Comparison of ENCODE assay signal across 9 mouse cellular contexts in the genomic region with DNA sequence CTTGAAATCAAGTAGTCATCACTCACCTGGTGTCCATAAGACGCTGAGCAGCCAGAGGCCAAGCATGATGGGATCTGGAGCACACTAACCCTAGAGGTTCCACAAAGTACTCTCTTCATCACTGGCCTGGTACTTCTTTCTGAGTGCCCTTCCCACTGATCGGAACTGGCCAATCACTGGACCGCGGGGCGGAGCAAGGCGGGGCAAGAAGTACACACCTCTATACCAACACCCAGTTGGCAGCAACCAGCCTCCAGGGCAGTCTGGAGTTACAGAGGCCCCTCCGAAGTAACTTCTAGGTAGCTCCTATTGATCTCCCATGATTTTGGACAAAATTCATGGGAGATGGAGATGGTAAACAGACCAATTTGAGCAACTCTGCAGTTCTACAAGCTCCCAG. TPM values are rescaled to one million over a fixed set of nuclear protein-coding genes. Genes with fewer than 3 reads are reported as not detected.
DNase-seq lines count a peak whose midpoint lies in the region; ATAC-seq and TF ChIP-seq lines count a peak whose summit lies in the region.
"Had no signal": no experiment of that assay in that cellular context is flagged by ENCODE, and none has a peak within 500 bp of the region (broad histone marks: within the 10 kb centered on the region; RNA-seq: fewer than 3 reads in every experiment).

Adam8 (minus strand) TSS at position 157 of the 400 bp plus-strand sequence.

- H3K79me2 ChIP-seq in MEL (ENCODE audit: control insufficient read depth, insufficient read depth, low read length, poor library complexity): no peaks in the 10 kb centered on the region

- WGBS in intestine, embryonic 16.5 days: 21% methylated on average over 7 of the region's 7 CpGs
- WGBS in lung, postnatal 0 days: 28% methylated on average over 7 of the region's 7 CpGs
- WGBS in midbrain, embryonic 15.5 days: 32% methylated on average over 7 of the region's 7 CpGs

- no peak within 1 kb of the TSS for H3K27ac ChIP-seq in MEL (ENCODE audit: control insufficient read depth, low read depth, low read length)
- H3K27ac ChIP-seq in intestine, embryonic 16.5 days (ENCODE audit: low read length): no peak within 1 kb of the TSS
- H3K27ac ChIP-seq in lung, postnatal 0 days (ENCODE audit: low read length): no peak within 1 kb of the TSS
- no peak within 1 kb of the TSS for H3K27ac ChIP-seq in midbrain, embryonic 15.5 days
- H3K27ac ChIP-seq: embryonic facial prominence, embryonic 15.5 days had no signal

- H3K4me1 ChIP-seq in MEL (ENCODE audit: control insufficient read depth in 1 of 2, insufficient read depth in 2 of 2, low read length in 2 of 2): peaks cover 0 to 7% of the 10 kb centered on the region in 2 experiments; a peak in 2 of 4 replicates
- H3K4me1 ChIP-seq in intestine, embryonic 16.5 days (ENCODE audit: control insufficient read depth, insufficient read depth, low read length): peaks cover 3% of the 10 kb centered on the region; the same call in 1 of the 2 replicates
- H3K4me1 ChIP-seq in lung, postnatal 0 days (ENCODE audit: insufficient read depth, low read depth, low read length): no peaks in the 10 kb centered on the region
- no peaks in the 10 kb centered on the region for H3K4me1 ChIP-seq in midbrain, embryonic 15.5 days

- H3K27me3 ChIP-seq in MEL (ENCODE audit: control insufficient read depth in 1 of 2, insufficient read depth in 2 of 2, low read length in 2 of 2): no peaks in the 10 kb centered on the region
- H3K27me3 ChIP-seq in intestine, embryonic 16.5 days (replicated peaks; ENCODE audit: control insufficient read depth, insufficient read depth, low read length): no peaks in the 10 kb centered on the region
- no peaks in the 10 kb centered on the region for H3K27me3 ChIP-seq in lung, postnatal 0 days (replicated peaks; ENCODE audit: insufficient read depth, low read length)
- no peaks in the 10 kb centered on the region for H3K27me3 ChIP-seq in midbrain, embryonic 15.5 days (replicated peaks)
- H3K27me3 ChIP-seq: embryonic facial prominence, embryonic 15.5 days had no signal

- no peak within 1 kb of the TSS for H3K4me3 ChIP-seq in MEL (ENCODE audit: control insufficient read depth in 1 of 2, insufficient read depth in 1 of 2, low read depth in 2 of 2, low read length in 2 of 2)
- no peak within 1 kb of the TSS for H3K4me3 ChIP-seq in intestine, embryonic 16.5 days (ENCODE audit: low read length)
- no peak within 1 kb of the TSS for H3K4me3 ChIP-seq in lung, postnatal 0 days (ENCODE audit: low read depth, low read length)
- no peak within 1 kb of the TSS for H3K4me3 ChIP-seq in midbrain, embryonic 15.5 days
- H3K4me3 ChIP-seq: embryonic facial prominence, embryonic 15.5 days had no signal

- no peak for TF ChIP-seq POLR2A in MEL (IDR thresholded peaks at IDR 0.05; ENCODE audit: control insufficient read depth in 1 of 2, insufficient read depth in 1 of 2, low read depth in 1 of 2, low read length in 2 of 2, poor library complexity in 1 of 2)

- H3K9ac ChIP-seq in MEL (ENCODE audit: control insufficient read depth, low read depth, low read length, poor library complexity, severe bottlenecking): no peak within 1 kb of the TSS
- H3K9ac ChIP-seq in intestine, embryonic 16.5 days (ENCODE audit: low read depth, low read length): no peak within 1 kb of the TSS
- H3K9ac ChIP-seq in lung, postnatal 0 days (replicated peaks; ENCODE audit: low read depth): no peak within 1 kb of the TSS
- no peak within 1 kb of the TSS for H3K9ac ChIP-seq in midbrain, embryonic 15.5 days
- H3K9ac ChIP-seq: embryonic facial prominence, embryonic 15.5 days had no signal

- peak; percentile 50 for DNase-seq in adrenal gland, adult 2 months
- no peak for DNase-seq in adrenal gland, postnatal 4 days (ENCODE audit: low spot score in 2 of 2)
- peak; percentile 68 for DNase-seq in MEL (ENCODE audit: low read depth, low spot score)
- DNase-seq in lung, postnatal 0 days (ENCODE audit: low spot score): peak; percentile 55
- no peak for DNase-seq in urinary bladder, postnatal 36 days (ENCODE audit: low spot score in 2 of 2)

- peaks cover 0 to 5% of the 10 kb centered on the region in 2 experiments; a peak in 1 of 4 replicates for H3K36me3 ChIP-seq in MEL (ENCODE audit: control insufficient read depth in 1 of 2, insufficient read depth in 2 of 2, low read length in 2 of 2)
- H3K36me3 ChIP-seq in intestine, embryonic 16.5 days (ENCODE audit: control insufficient read depth, insufficient read depth, low read length): peaks cover 4% of the 10 kb centered on the region; the same call in 1 of the 2 replicates
- 0 out of 2 replicates have a peak, but pooled peaks cover 10% of the 10 kb centered on the region for H3K36me3 ChIP-seq in lung, postnatal 0 days (ENCODE audit: insufficient read depth, low read length)
- peaks cover 10% of the 10 kb centered on the region for H3K36me3 ChIP-seq in midbrain, embryonic 15.5 days (replicated peaks)

- ATAC-seq in intestine, embryonic 16.5 days: peak; percentile 77
- ATAC-seq in lung, postnatal 0 days: peak; percentile 73
- no peak for ATAC-seq in frontal cortex, adult (ENCODE audit: low TSS enrichment)
- no peak for ATAC-seq in midbrain, embryonic 15.5 days (replicated peaks)

- no peak for TF ChIP-seq EP300 in MEL (IDR thresholded peaks at IDR 0.05; ENCODE audit: low read depth in 1 of 2, low read length in 2 of 2)
- TF ChIP-seq EP300 in lung, postnatal 0 days (IDR thresholded peaks at IDR 0.05): no peak

- no peak within 1 kb of the TSS for H3K4me2 ChIP-seq in intestine, embryonic 16.5 days (ENCODE audit: low read depth, low read length)
- H3K4me2 ChIP-seq in lung, postnatal 0 days (replicated peaks; ENCODE audit: low read depth, low read length): no peak within 1 kb of the TSS
- H3K4me2 ChIP-seq in midbrain, embryonic 15.5 days: no peak within 1 kb of the TSS
- H3K4me2 ChIP-seq: embryonic facial prominence, embryonic 15.5 days had no signal

- TF ChIP-seq RAD21 in MEL (IDR thresholded peaks at IDR 0.05; ENCODE audit: low read depth, low read length): no peak

- no peaks in the 10 kb centered on the region for H3K9me3 ChIP-seq in MEL (replicated peaks; ENCODE audit: insufficient read depth, low read length)
- H3K9me3 ChIP-seq in intestine, embryonic 16.5 days (ENCODE audit: control insufficient read depth, low read length): no peaks in the 10 kb centered on the region
- no peaks in the 10 kb centered on the region for H3K9me3 ChIP-seq in lung, postnatal 0 days (ENCODE audit: low read length)
- H3K9me3 ChIP-seq in midbrain, embryonic 15.5 days: no peaks in the 10 kb centered on the region
- H3K9me3 ChIP-seq: embryonic facial prominence, embryonic 15.5 days had no signal

- no peak for TF ChIP-seq CTCF in MEL (IDR thresholded peaks at IDR 0.05 in 2 of 3, conservative IDR thresholded peaks at IDR 0.05 in 1 of 3; ENCODE audit: control insufficient read depth in 1 of 3, insufficient read depth in 1 of 3, low read depth in 2 of 3, low read length in 3 of 3, poor library complexity in 1 of 3, severe bottlenecking in 1 of 3)
- TF ChIP-seq CTCF in lung, postnatal 0 days (IDR thresholded peaks at IDR 0.05): no peak

TF ChIP-seq in MEL, 35 proteins besides CTCF, POLR2A, EP300 and RAD21:
- TF ChIP-seq MAFK (IDR thresholded peaks at IDR 0.05; ENCODE audit: borderline replicate concordance, low read depth, low read length) (no peak), SMC3 (IDR thresholded peaks at IDR 0.05; ENCODE audit: low read depth, low read length) (no peak), USF2 (IDR thresholded peaks at IDR 0.05; ENCODE audit: borderline replicate concordance in 1 of 2, insufficient read depth in 1 of 2, low read depth in 1 of 2, low read length in 2 of 2) (no peak), POLR2AphosphoS5 (IDR thresholded peaks at IDR 0.05; ENCODE audit: borderline replicate concordance, low read depth, low read length) (no peak), ETS1 (IDR thresholded peaks at IDR 0.05; ENCODE audit: low read depth, low read length) (no peak), HCFC1 (IDR thresholded peaks at IDR 0.05; ENCODE audit: low read depth, low read length) (no peak), E2F4 (IDR thresholded peaks at IDR 0.05; ENCODE audit: borderline replicate concordance, low read depth, low read length) (no peak), RCOR1 (IDR thresholded peaks at IDR 0.05; ENCODE audit: low read depth, low read length) (no peak), UBTF (IDR thresholded peaks at IDR 0.05; ENCODE audit: borderline replicate concordance, insufficient read depth, low read depth, low read length) (no peak), NELFE (IDR thresholded peaks at IDR 0.05; ENCODE audit: low read depth, low read length) (no peak), JUND (IDR thresholded peaks at IDR 0.05; ENCODE audit: low read depth, low read length) (no peak), ZMIZ1 (IDR thresholded peaks at IDR 0.05; ENCODE audit: low read depth, low read length) (no peak), ELF1 (IDR thresholded peaks at IDR 0.05; ENCODE audit: low read depth, low read length) (no peak), ZC3H11A (IDR thresholded peaks at IDR 0.05; ENCODE audit: low read depth, low read length) (no peak)

RNA-seq across cellular contexts. Expression of gene Adam8, which starts in this region (rescaled TPM):
- total RNA-seq in adrenal gland, adult 2 months (2021): 1 to 10 TPM; 1.9 to 3.3 TPM
- 3.4 and 3.5 TPM in 2 replicates for polyA plus RNA-seq in adrenal gland, adult 2 months (2012; rRNA removed)
- 1 to 10 TPM; 1.8 to 2.0 TPM for total RNA-seq in adrenal gland, postnatal 4 days (2021)
- 0.39 and 0.75 TPM in 2 replicates for total RNA-seq in MEL (2012; rRNA removed)
- polyA plus RNA-seq in MEL (2012; ENCODE audit: insufficient read depth in 1 of 2, insufficient read length in 2 of 2, low read depth in 1 of 2, low replicate concordance in 2 of 2, missing spikeins in 1 of 2): under 1 TPM in 1 of 2 experiments, not detected in 1; 0.50 TPM
- 1.0 and 1.2 TPM in 2 replicates for polyA plus RNA-seq in intestine, embryonic 16.5 days (2015; fragmentation: Nextera tagmentation; extraction: Ambion mirVana)
- 5.8 and 7.0 TPM in 2 replicates for polyA plus RNA-seq in lung, postnatal 0 days (2015; fragmentation: Nextera tagmentation; extraction: Ambion mirVana)
- 4.5 TPM in 2 replicates for polyA plus RNA-seq in midbrain, embryonic 15.5 days (2015; fragmentation: Nextera tagmentation; extraction: Ambion mirVana)

Comparison
In these comparisons a context has a peak if more than half of its experiments do, and no peak if none do; other contexts are left out.
1. DNase-seq: peak in adrenal gland, adult 2 months (single experiment) and lung, postnatal 0 days (single experiment); none in adrenal gland, postnatal 4 days (0 of 2) and urinary bladder, postnatal 36 days (0 of 2).
2. Peak in DNase-seq in MEL; RNA of the gene not detected or under 1 TPM.
3. ATAC-seq: peak in intestine, embryonic 16.5 days (single experiment) and lung, postnatal 0 days (single experiment); none in frontal cortex, adult (single experiment) and midbrain, embryonic 15.5 days (single experiment).